Mouse (Mus musculus): Measurements from ENCODE around the gene Pnpla7. TPM values are rescaled to one million over a fixed set of nuclear protein-coding genes. Genes with fewer than 3 reads are reported as not detected.
A peak's percentile ranks its signal among the peaks of the same experiment; 100 is the strongest.

Pnpla7 gene
- total RNA-seq, 2 experiments from 2014 or later: 23.8 to 24.7 TPM

- no peak for DNase-seq (ENCODE audit: low spot score in 2 of 2)
Observed at GRCm38 (mm10) chr2:24976960-24977359, 1.1 kb downstream of the Pnpla7 start.

- no peak for DNase-seq (ENCODE audit: low spot score in 2 of 2)
Observed at GRCm38 (mm10) chr2:24987762-24988161, 11.9 kb downstream of the Pnpla7 start.

- no peak for DNase-seq (ENCODE audit: low spot score in 2 of 2)
Observed at GRCm38 (mm10) chr2:24995332-24995731, 19.5 kb downstream of the Pnpla7 start.

- no peak for DNase-seq (ENCODE audit: low spot score in 2 of 2)
Observed at GRCm38 (mm10) chr2:24996471-24996870, 20.6 kb downstream of the Pnpla7 start.

- DNase-seq (ENCODE audit: low spot score in 2 of 2): peak; percentile 16 to 40
Observed at GRCm38 (mm10) chr2:25000544-25001235, 24.9 kb downstream of the Pnpla7 start.

GRCm38 (mm10) chr2:25003946-25004786 is 28.3 kb downstream of the Pnpla7 start:
- DNase-seq (ENCODE audit: low spot score in 2 of 2): no peak

- no peak for DNase-seq (ENCODE audit: low spot score in 2 of 2)
Observed at GRCm38 (mm10) chr2:25006767-25007166, 30.9 kb downstream of the Pnpla7 start.

GRCm38 (mm10) chr2:25008250-25008649 is 32.4 kb downstream of the Pnpla7 start:
- DNase-seq (ENCODE audit: low spot score in 2 of 2): no peak

- no peak for DNase-seq (ENCODE audit: low spot score in 2 of 2)
Observed at GRCm38 (mm10) chr2:25022678-25023077, 46.8 kb downstream of the Pnpla7 start.

- no peak for DNase-seq (ENCODE audit: low spot score in 2 of 2)
Observed at GRCm38 (mm10) chr2:25025109-25025508, 49.3 kb downstream of the Pnpla7 start.

GRCm38 (mm10) chr2:25034994-25035393 is 59.2 kb downstream of the Pnpla7 start:
- DNase-seq (ENCODE audit: low spot score in 2 of 2): no peak

GRCm38 (mm10) chr2:25040089-25040488 is 64.3 kb downstream of the Pnpla7 start:
- DNase-seq (ENCODE audit: low spot score in 2 of 2): no peak

- peak; percentile 55 to 73 for DNase-seq (ENCODE audit: low spot score in 2 of 2)
Observed at GRCm38 (mm10) chr2:25050921-25051320, 75.1 kb downstream of the Pnpla7 start.

- no peak for DNase-seq (ENCODE audit: low spot score in 2 of 2)
Observed at GRCm38 (mm10) chr2:25051450-25051849, 75.6 kb downstream of the Pnpla7 start.

- DNase-seq (ENCODE audit: low spot score in 2 of 2): no peak
Observed at GRCm38 (mm10) chr2:25053101-25053500, 77.3 kb downstream of the Pnpla7 start.

GRCm38 (mm10) chr2:25054221-25055067 is 78.6 kb downstream of the Pnpla7 start, which contains the start of gene Nsmf:
Nsmf (plus strand) TSS chr2:25054355.
- peak; percentile 87 to 94 for DNase-seq (ENCODE audit: low spot score in 2 of 2)

GRCm38 (mm10) chr2:25055068-25055405 is 79.2 kb downstream of the Pnpla7 start:
- DNase-seq (ENCODE audit: low spot score in 2 of 2): peak; percentile 90 to 92

GRCm38 (mm10) chr2:25055409-25056155 is 79.7 kb downstream of the Pnpla7 start:
- DNase-seq (ENCODE audit: low spot score in 2 of 2): no peak

- DNase-seq (ENCODE audit: low spot score in 2 of 2): no peak
Observed at GRCm38 (mm10) chr2:25058926-25059325, 83.1 kb downstream of the Pnpla7 start.

- DNase-seq (ENCODE audit: low spot score in 2 of 2): no peak
Observed at GRCm38 (mm10) chr2:25063523-25063922, 87.7 kb downstream of the Pnpla7 start.

GRCm38 (mm10) chr2:25064285-25064684 is 88.5 kb downstream of the Pnpla7 start:
- no peak for DNase-seq (ENCODE audit: low spot score in 2 of 2)
